ENCODE assay signal across 11 mouse cellular contexts in the genomic region with DNA sequence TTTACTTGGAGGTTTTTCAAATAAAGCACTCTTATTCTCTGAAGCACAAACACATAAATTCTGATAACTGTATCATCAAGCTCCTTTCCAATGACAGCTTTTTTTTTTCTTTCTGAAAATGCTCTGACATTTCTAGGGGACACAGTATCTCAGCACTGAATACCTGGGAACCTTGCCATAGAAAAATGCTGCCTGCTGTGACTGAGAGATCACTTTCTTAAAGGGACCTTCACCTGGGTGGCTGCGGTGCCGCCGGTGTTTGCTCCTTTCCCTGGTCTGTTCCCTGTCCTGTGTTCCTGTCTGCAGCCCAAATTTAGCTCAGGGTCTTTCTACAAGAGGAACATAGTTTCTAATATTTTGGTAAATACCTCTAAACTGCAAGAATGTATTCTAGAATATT. TPM values are rescaled to one million over a fixed set of nuclear protein-coding genes. Genes with fewer than 3 reads are reported as not detected.
DNase-seq lines count a peak whose midpoint lies in the region; ATAC-seq lines count a peak whose summit lies in the region.
"Had no signal": no experiment of that assay in that cellular context is flagged by ENCODE, and none has a peak within 500 bp of the region (broad histone marks: within the 10 kb centered on the region; RNA-seq: fewer than 3 reads in every experiment).

No protein-coding gene starts in this region.

- no peak overlapping the region for H3K9ac ChIP-seq in heart, embryonic 12.5 days
- peak overlapping the region; percentile 76 for H3K9ac ChIP-seq in forebrain, embryonic 14.5 days (ENCODE audit: low read length)
- peak overlapping the region; percentile 78 for H3K9ac ChIP-seq in hindbrain, embryonic 16.5 days (ENCODE audit: low read depth, low read length)

- H3K27ac ChIP-seq in heart, embryonic 12.5 days (ENCODE audit: poor library complexity, severe bottlenecking), result no peak overlapping the region
- H3K27ac ChIP-seq in forebrain, embryonic 14.5 days (ENCODE audit: low read depth, low read length), result peak overlapping the region; percentile 34; the same call in 1 of the 2 replicates
- H3K27ac ChIP-seq in hindbrain, embryonic 16.5 days (ENCODE audit: low read depth, low read length), result peak overlapping the region; percentile 84

- WGBS in heart, embryonic 12.5 days, result 52% methylated on average over 3 of the region's 3 CpGs
- WGBS in forebrain, embryonic 14.5 days, result 41% methylated on average over 3 of the region's 3 CpGs
- 19% methylated on average over 3 of the region's 3 CpGs for WGBS in hindbrain, embryonic 16.5 days

- ATAC-seq in heart, embryonic 12.5 days (ENCODE audit: insufficient number of reproducible peaks, low FRiP score), result no peak
- peak; percentile 54; the same call in 1 of the 2 replicates for ATAC-seq in cerebellum, adult (ENCODE audit: insufficient number of reproducible peaks, low FRiP score, low TSS enrichment)
- ATAC-seq in forebrain, embryonic 14.5 days, result no peak
- no peak for ATAC-seq in hindbrain, embryonic 16.5 days

- H3K27me3 ChIP-seq in heart, embryonic 12.5 days (replicated peaks), result no peaks in the 10 kb centered on the region
- no peaks in the 10 kb centered on the region for H3K27me3 ChIP-seq in forebrain, embryonic 14.5 days (replicated peaks; ENCODE audit: control insufficient read depth, insufficient read depth, low read length)
- no peaks in the 10 kb centered on the region for H3K27me3 ChIP-seq in hindbrain, embryonic 16.5 days (replicated peaks; ENCODE audit: control insufficient read depth, insufficient read depth, low read length)

- 0 out of 2 replicates have a peak, but pooled peaks cover 3% of the 10 kb centered on the region for H3K4me1 ChIP-seq in heart, embryonic 12.5 days (replicated peaks)
- H3K4me1 ChIP-seq in forebrain, embryonic 14.5 days (ENCODE audit: control insufficient read depth, insufficient read depth, low read length), result 0 out of 2 replicates have a peak, but pooled peaks cover 7% of the 10 kb centered on the region
- peaks cover 12% of the 10 kb centered on the region for H3K4me1 ChIP-seq in hindbrain, embryonic 16.5 days (ENCODE audit: control insufficient read depth, insufficient read depth, low read depth, low read length)

- DNase-seq in heart, adult 18-20 months, result peak; percentile 41 to 45
- peak; percentile 38 for DNase-seq in forebrain, embryonic 14.5 days (ENCODE audit: low spot score)
- no peak for DNase-seq in liver
- no peak for DNase-seq in lung, adult 18-20 months
- no peak for DNase-seq in natural killer cell, adult 2 months (ENCODE audit: low spot score in 2 of 2)
- DNase-seq: spleen, adult 18-20 months had no signal

- no peaks in the 10 kb centered on the region for H3K36me3 ChIP-seq in heart, embryonic 12.5 days
- H3K36me3 ChIP-seq in forebrain, embryonic 14.5 days (ENCODE audit: control insufficient read depth, insufficient read depth, low read length), result peaks cover 6% of the 10 kb centered on the region
- H3K36me3 ChIP-seq in hindbrain, embryonic 16.5 days (ENCODE audit: control insufficient read depth, insufficient read depth, low read length), result peaks cover 5% of the 10 kb centered on the region; the same call in 1 of the 2 replicates

- no peak overlapping the region for H3K4me3 ChIP-seq in heart, embryonic 12.5 days
- peak overlapping the region; percentile 52 for H3K4me3 ChIP-seq in forebrain, embryonic 14.5 days (ENCODE audit: low read depth, low read length)
- peak overlapping the region; percentile 68 for H3K4me3 ChIP-seq in hindbrain, embryonic 16.5 days (ENCODE audit: low read length)

- no peak overlapping the region for H3K4me2 ChIP-seq in heart, embryonic 12.5 days
- H3K4me2 ChIP-seq in forebrain, embryonic 14.5 days (ENCODE audit: low read length), result peak overlapping the region; percentile 60
- peak overlapping the region; percentile 71 for H3K4me2 ChIP-seq in hindbrain, embryonic 16.5 days (ENCODE audit: low read length)

- H3K9me3 ChIP-seq in heart, embryonic 12.5 days (replicated peaks), result 0 out of 2 replicates have a peak, but pooled peaks cover under 1% of the 10 kb centered on the region
- H3K9me3 ChIP-seq in forebrain, embryonic 14.5 days (replicated peaks; ENCODE audit: control insufficient read depth, low read length), result no peaks in the 10 kb centered on the region
- no peaks in the 10 kb centered on the region for H3K9me3 ChIP-seq in hindbrain, embryonic 16.5 days (ENCODE audit: control insufficient read depth, low read length)

RNA-seq across cellular contexts. Expression of gene Mapk10, which starts 1.1 kb away (rescaled TPM):
- total RNA-seq in heart, adult 18-20 months (2021), result 10 to 100 TPM; 26.8 to 27.5 TPM
- polyA plus RNA-seq in heart, embryonic 12.5 days (2016; fragmentation: Nextera tagmentation; extraction: Ambion mirVana), result 0.31 and 0.49 TPM in 2 replicates
- polyA plus RNA-seq in forebrain, embryonic 14.5 days (2014; fragmentation: Nextera tagmentation; extraction: Ambion mirVana), result 61.3 and 85.6 TPM in 2 replicates
- polyA plus RNA-seq in hindbrain, embryonic 16.5 days (2015; fragmentation: Nextera tagmentation; extraction: Ambion mirVana), result 92.4 and 96.7 TPM in 2 replicates
- total RNA-seq: common myeloid progenitor, adult 5-6 weeks; hematopoietic stem cell, adult 5-6 weeks had no signal

Comparison
In these comparisons a context has a peak if more than half of its experiments do, and no peak if none do; other contexts are left out.
1. DNase-seq: peak in heart, adult 18-20 months (2 of 2) and forebrain, embryonic 14.5 days (single experiment); none in liver (single experiment), lung, adult 18-20 months (0 of 2) and natural killer cell, adult 2 months (0 of 2).
2. RNA of gene Mapk10, which starts 1.1 kb away (polyA plus RNA-seq): 92.4 to 96.7 TPM in hindbrain, embryonic 16.5 days and 61.3 to 85.6 TPM in forebrain, embryonic 14.5 days; 0.31 to 0.49 TPM in heart, embryonic 12.5 days; every median in the first group is over 10 times any median in the second.